Mouse (Mus musculus) liver, postnatal 0 days (tissue): Measurements from ENCODE around the gene Chd2.

Experiments used
- CTCF ChIP-seq: sonication (generic); IDR thresholded peaks from 2 replicates; pipeline ENCODE4 v1.5.1; 2016; ENCODE audit warnings: antibody characterized with exemption, low read depth
- EP300 ChIP-seq: IDR thresholded peaks from 2 replicates; pipeline ENCODE4 v1.6.1; 2016; ENCODE audit warnings: antibody characterized with exemption, low read depth, mild to moderate bottlenecking

GRCm38 (mm10) chr7:73402671-73403070, 139.0 kb downstream of the Chd2 start:
- TF ChIP-seq EP300, result no peak
- TF ChIP-seq CTCF, result no peak
